Mouse (Mus musculus) urinary bladder, postnatal 25 days (tissue): ENCODE data around the gene Vmn1r128.
"Not testable (repeated sequence)": the region's sequence is repeated elsewhere in the genome, so short reads cannot be mapped to it uniquely, and the experiment has no call there.

ENCODE experiments used
- DNase-seq: peaks from one replicate; pipeline ENCODE4 v3.0.0; 2022; ENCODE audit warnings: low spot score

The Vmn1r128 gene

DNA sequence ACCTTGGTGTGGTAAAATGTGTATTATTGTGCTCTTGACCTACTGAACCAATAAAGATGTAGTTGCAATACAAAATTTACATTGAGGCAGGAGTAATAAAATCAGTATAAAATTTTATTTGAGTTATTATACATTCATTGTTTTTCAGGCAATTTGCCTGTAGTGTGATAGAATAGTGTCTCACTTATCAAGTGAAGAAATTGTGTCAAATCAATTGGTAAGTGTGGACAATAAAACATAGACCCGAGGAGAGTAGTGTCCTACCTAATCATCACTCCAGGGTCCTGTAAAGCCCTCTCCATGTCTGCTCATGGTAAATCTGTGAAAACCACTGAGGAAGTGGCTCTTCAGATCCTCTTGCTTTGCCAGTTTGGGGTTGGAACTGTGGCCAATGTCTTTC lies at the start of gene Vmn1r128:
Vmn1r128 (plus strand) TSS at position 301 of the 400 bp plus-strand sequence.
- not testable (repeated sequence) for DNase-seq

DNA sequence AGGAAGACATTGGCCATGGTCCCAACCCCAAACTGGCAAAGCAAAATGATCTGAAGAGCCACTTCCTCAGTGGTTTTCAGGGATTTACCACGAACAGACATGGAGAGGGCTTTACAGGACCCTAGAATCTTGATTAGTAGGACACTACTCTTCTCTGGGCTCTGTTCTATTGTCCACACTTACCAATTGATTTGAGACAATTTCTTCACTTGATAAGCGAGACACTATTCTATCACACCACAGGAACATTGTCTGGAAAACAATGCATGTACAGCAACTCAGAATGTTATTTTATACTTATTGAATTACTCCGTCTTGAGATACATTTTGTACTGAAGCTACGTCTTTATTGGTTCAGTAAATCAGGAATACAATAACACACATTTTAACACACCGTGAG lies 47.8 kb upstream of the Vmn1r128 start, which contains the start of gene Vmn1r126:
Vmn1r126 (minus strand) TSS at position 101 of the 400 bp plus-strand sequence.
- DNase-seq, result not testable (repeated sequence)

DNA sequence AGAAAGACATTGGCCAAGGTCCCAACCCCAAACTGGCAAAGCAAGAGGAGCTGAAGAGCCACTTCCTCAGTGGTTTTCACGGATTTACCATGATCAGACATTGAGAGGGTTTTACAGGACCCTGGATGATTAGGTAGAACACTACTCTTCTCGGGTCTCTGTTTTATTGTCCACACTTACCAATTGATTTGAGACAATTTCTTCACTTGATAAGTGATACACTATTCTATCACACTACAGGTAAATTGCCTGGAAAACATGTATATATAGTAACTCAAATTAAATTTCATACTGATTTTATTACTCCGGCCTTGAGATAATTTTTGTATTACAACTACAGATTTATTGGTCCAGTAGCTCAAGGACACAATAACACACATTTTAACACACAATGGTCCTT lies 29.4 kb upstream of the Vmn1r128 start, which contains the start of gene Vmn1r127:
Vmn1r127 (minus strand) TSS at position 101 of the 400 bp plus-strand sequence.
- not testable (repeated sequence) for DNase-seq

DNA sequence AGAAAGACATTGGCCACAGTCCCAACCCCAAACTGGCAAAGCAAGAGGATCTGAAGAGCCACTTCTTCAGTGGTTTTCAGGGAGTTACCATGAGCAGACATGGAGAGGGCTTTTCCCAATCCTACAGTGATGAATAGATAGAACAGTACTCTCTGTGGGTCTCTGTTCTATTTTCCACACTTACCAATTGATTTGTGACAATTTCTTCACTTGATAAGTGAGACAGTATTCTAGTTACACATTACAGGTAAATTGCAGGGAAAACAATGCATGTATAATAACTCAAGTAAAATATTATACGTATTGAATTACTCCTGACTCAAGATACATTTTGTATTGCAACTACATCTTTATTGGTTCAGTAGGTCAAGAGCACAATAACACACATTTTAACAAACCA lies 12.0 kb downstream of the Vmn1r128 start, which contains the start of gene Vmn1r129:
Vmn1r129 (minus strand) TSS at position 101 of the 400 bp plus-strand sequence.
- not testable (repeated sequence) for DNase-seq
